Mouse (Mus musculus) ES-E14 (cell line): ENCODE data around the gene Lsg1. TPM values are rescaled to one million over a fixed set of nuclear protein-coding genes. Genes with fewer than 3 reads are reported as not detected.
A peak's percentile ranks its signal among the peaks of the same experiment; 100 is the strongest.

Experiments used
- DNase-seq: peaks from one replicate; pipeline ENCODE4 v3.0.0-alpha.2; 2013; ENCODE audit warnings: low read depth, low spot score
- H3K27ac ChIP-seq: 2 replicates; pipeline ENCODE4 v1.5.1; 2012; ENCODE audit warnings: low read depth, mild to moderate bottlenecking, low read length, moderate library complexity, mixed read lengths; ENCODE audit not compliant: poor library complexity, insufficient read depth, severe bottlenecking
- H3K36me3 ChIP-seq: 2 replicates; pipeline ENCODE4 v1.6.1; 2012; ENCODE audit warnings: mild to moderate bottlenecking, low read length, moderate library complexity, mixed read lengths; ENCODE audit not compliant: control insufficient read depth, poor library complexity, insufficient read depth, severe bottlenecking
- H3K4me1 ChIP-seq, 2 experiments: fragments of 150-350 bp in 1 of 2; sonication (generic) in 1 of 2; 2 replicates each; pipeline ENCODE4 v1.6.1; 2012; ENCODE audit warnings: low read length in 2 of 2, mild to moderate bottlenecking in 1 of 2, mixed read lengths in 1 of 2; ENCODE audit not compliant: control insufficient read depth in 2 of 2, insufficient read depth in 2 of 2, poor library complexity in 1 of 2
- H3K4me3 ChIP-seq, 2 experiments: fragments of 150-350 bp in 1 of 2; sonication (generic) in 1 of 2; 2 replicates each; pipeline ENCODE4 v1.5.1; 2012; ENCODE audit warnings: low read length in 2 of 2, low read depth in 1 of 2, mild to moderate bottlenecking in 1 of 2, mixed read lengths in 1 of 2; ENCODE audit not compliant: insufficient read depth in 1 of 2, poor library complexity in 1 of 2, severe bottlenecking in 1 of 2
- H3K9ac ChIP-seq: 2 replicates; pipeline ENCODE4 v1.6.1; 2012; ENCODE audit warnings: low read depth, mild to moderate bottlenecking, low read length, mixed read lengths; ENCODE audit not compliant: poor library complexity, insufficient read depth, severe bottlenecking
- H3K9me3 ChIP-seq: fragments of 150-350 bp; sonication (generic); 2 replicates; pipeline ENCODE4 v1.6.1; 2012; ENCODE audit warnings: low read depth, mild to moderate bottlenecking, low read length; ENCODE audit not compliant: control insufficient read depth, insufficient read depth
- CHD2 ChIP-seq: IDR thresholded peaks from 2 replicates; pipeline ENCODE4 v1.6.1; 2014; ENCODE audit warnings: mild to moderate bottlenecking, low read depth, low read length, inconsistent platforms
- HCFC1 ChIP-seq: IDR thresholded peaks from 2 replicates; pipeline ENCODE4 v1.6.1; 2012; ENCODE audit warnings: low read length, inconsistent platforms, borderline replicate concordance; ENCODE audit not compliant: insufficient read depth
- MAFK ChIP-seq: IDR thresholded peaks from 2 replicates; pipeline ENCODE4 v1.6.1; 2014; ENCODE audit warnings: mild to moderate bottlenecking, low read depth, low read length, inconsistent platforms; ENCODE audit not compliant: insufficient read depth
- ZC3H11A ChIP-seq: IDR thresholded peaks from 2 replicates; pipeline ENCODE4 v1.6.1; 2012; ENCODE audit warnings: low read depth, mild to moderate bottlenecking, inconsistent platforms, low read length, borderline replicate concordance
- ZNF384 ChIP-seq: IDR thresholded peaks from 2 replicates; pipeline ENCODE4 v1.6.1; 2012; ENCODE audit warnings: low read depth, low read length, inconsistent platforms
- in situ Hi-C, 2 experiments: fragments of 600-800 bp; cut with MboI; formaldehyde crosslinking; loops; one replicate each; pipeline ENCODE4 v1.15.1; 2025; ENCODE audit warnings: low sequenced_read_pairs in 2 of 2, inconsistent platforms in 1 of 2; ENCODE audit not compliant: unreplicated experiment in 2 of 2
- total RNA-seq: library from RNA; depleted of rRNA; stranded (reverse); fragments of 300-350 nt; gene quantifications from 2 replicates; pipeline ENCODE4 v1.2.3, GENCODE M21; 2012

Gene Lsg1
- total RNA-seq, 1 experiment, result 87.2 TPM

- no peak overlapping the region for H3K27ac ChIP-seq
Observed at GRCm38 (mm10) chr16:30552621-30553338, 34.6 kb downstream of the Lsg1 start.

GRCm38 (mm10) chr16:30550748-30551192 is 36.6 kb downstream of the Lsg1 start, which contains the start of gene Tmem44:
Gene Tmem44 (minus strand): TSS chr16:30550842.
- H3K4me1 ChIP-seq, result peaks cover 0 to 11% of the 10 kb centered on the region in 2 experiments; a peak in 1 of 4 replicates
- peak within 1 kb of the TSS; percentile 81 to 91 for H3K4me3 ChIP-seq
- in situ Hi-C loops, result no loop called here
- no peak for TF ChIP-seq CHD2
- TF ChIP-seq MAFK, result no peak
- no peak for TF ChIP-seq HCFC1
- no peak for TF ChIP-seq ZC3H11A
- H3K27ac ChIP-seq, result no peak within 1 kb of the TSS
- H3K36me3 ChIP-seq, result no peaks in the 10 kb centered on the region
- H3K9me3 ChIP-seq, result 0 out of 2 replicates have a peak, but pooled peaks cover 3% of the 10 kb centered on the region
- no peak for DNase-seq
- H3K9ac ChIP-seq, result peak within 1 kb of the TSS; percentile 90

More at GRCm38 (mm10) chr16:30552621-30553338, 34.6 kb downstream of the Lsg1 start:
- H3K36me3 ChIP-seq, result peaks cover 3% of the 10 kb centered on the region; the same call in 1 of the 2 replicates
- H3K9me3 ChIP-seq, result 0 out of 2 replicates have a peak, but pooled peaks cover 3% of the 10 kb centered on the region
- H3K9ac ChIP-seq, result no peak overlapping the region; the same call in 1 of the 2 replicates
- TF ChIP-seq ZNF384 (no peak), CHD2 (no peak), ZC3H11A (no peak), MAFK (no peak), HCFC1 (no peak)
- H3K4me1 ChIP-seq, result peaks cover 0 to 9% of the 10 kb centered on the region in 2 experiments; a peak in 1 of 4 replicates
- no peak for DNase-seq
- H3K4me3 ChIP-seq, result no peak overlapping the region
- in situ Hi-C loops, result no loop called here

GRCm38 (mm10) chr16:30549966-30550747 is 37.2 kb downstream of the Lsg1 start:
- no peak for DNase-seq
- TF ChIP-seq CHD2 (no peak), ZC3H11A (no peak), MAFK (no peak), HCFC1 (peak; percentile 41; the same call in 1 of the 2 replicates), ZNF384 (no peak)
- Histone ChIP-seq H3K9me3 (0 out of 2 replicates have a peak, but pooled peaks cover 3% of the 10 kb centered on the region), H3K36me3 (no peaks in the 10 kb centered on the region), H3K27ac (no peak overlapping the region), H3K4me1 (peaks cover 0 to 11% of the 10 kb centered on the region in 2 experiments; a peak in 1 of 4 replicates), H3K9ac (peak overlapping the region; percentile 90), H3K4me3 (peak overlapping the region; percentile 81 to 91)
- in situ Hi-C loops, result no loop called here

- no peak overlapping the region for H3K27ac ChIP-seq
- no peaks in the 10 kb centered on the region for H3K9me3 ChIP-seq
- H3K9ac ChIP-seq, result no peak overlapping the region
Observed at GRCm38 (mm10) chr16:30549516-30549915, 37.9 kb downstream of the Lsg1 start.

More at GRCm38 (mm10) chr16:30549516-30549915, 37.9 kb downstream of the Lsg1 start:
- no peak for DNase-seq
- peak overlapping the region; percentile 81 to 91; a peak in 3 of 4 replicates for H3K4me3 ChIP-seq
- TF ChIP-seq ZC3H11A (no peak), HCFC1 (no peak), ZNF384 (no peak)
- H3K36me3 ChIP-seq, result no peaks in the 10 kb centered on the region
- in situ Hi-C loops, result no loop called here
- peaks cover 0 to 11% of the 10 kb centered on the region in 2 experiments; a peak in 1 of 4 replicates for H3K4me1 ChIP-seq
